Mouse (Mus musculus): ENCODE results near the gene Jph2.

DNA sequence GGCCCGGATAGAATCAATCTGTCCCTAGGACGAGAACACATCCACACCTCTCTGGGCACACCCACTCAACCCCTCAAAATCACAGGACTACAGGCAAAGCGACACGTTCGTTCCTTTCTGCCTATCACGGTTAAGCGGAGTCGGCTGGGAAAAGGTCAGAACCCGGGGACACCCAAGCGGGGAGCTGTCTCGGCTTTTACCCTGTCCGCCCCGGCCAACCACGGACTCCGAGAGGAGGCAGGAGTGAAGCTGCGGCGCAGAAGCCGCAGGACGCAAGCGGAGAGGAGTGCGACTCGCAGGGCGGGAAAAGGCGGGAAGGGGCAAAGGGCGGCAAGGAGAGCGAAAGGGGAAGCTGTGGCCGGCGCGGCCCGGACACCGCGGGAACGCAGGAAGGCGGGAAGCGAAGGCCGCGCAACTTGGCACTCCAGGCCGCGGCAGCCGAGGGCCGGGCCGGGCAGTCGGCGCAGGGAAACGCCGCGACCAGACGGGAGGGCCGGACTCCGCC, 21.1 kb upstream of the Jph2 start:
- TF ChIP-seq GATA1 (IDR thresholded peaks at IDR 0.05; ENCODE audit: borderline replicate concordance, low read length) = no peak
- no peak for TF ChIP-seq FLI1 (IDR thresholded peaks at IDR 0.05; ENCODE audit: low read length)

All from megakaryocyte, embryonic 14.5 days (primary cell).